Mouse (Mus musculus) hindbrain, embryonic 10.5 days (tissue): ENCODE data around the gene Ormdl3. TPM values are rescaled to one million over a fixed set of nuclear protein-coding genes. Genes with fewer than 3 reads are reported as not detected.

ENCODE experiments used
- DNase-seq: peaks from one replicate; pipeline ENCODE4 v3.0.0-alpha.2; 2017; ENCODE audit warnings: low spot score
- H3K27ac ChIP-seq: fragments of 300-500 bp; sonication (generic); 2 replicates; pipeline ENCODE4 v1.5.1; 2016; ENCODE audit warnings: mild to moderate bottlenecking, moderate library complexity
- H3K27me3 ChIP-seq: fragments of 300-500 bp; sonication (generic); 2 replicates; pipeline ENCODE4 v1.6.1; 2016; ENCODE audit warnings: mild to moderate bottlenecking; ENCODE audit not compliant: poor library complexity, insufficient read depth, severe bottlenecking
- H3K36me3 ChIP-seq: fragments of 300-500 bp; sonication (generic); 2 replicates; pipeline ENCODE4 v1.6.1; 2016; ENCODE audit warnings: mild to moderate bottlenecking, moderate library complexity
- H3K4me1 ChIP-seq: fragments of 300-500 bp; sonication (generic); replicated peaks from 2 replicates; pipeline ENCODE4 v1.6.1; 2016; ENCODE audit warnings: mild to moderate bottlenecking
- H3K4me3 ChIP-seq: fragments of 300-500 bp; sonication (generic); 2 replicates; pipeline ENCODE4 v1.5.1; 2016; ENCODE audit warnings: mild to moderate bottlenecking, moderate library complexity
- H3K9me3 ChIP-seq: fragments of 300-500 bp; sonication (generic); 2 replicates; pipeline ENCODE4 v1.6.1; 2016; ENCODE audit warnings: mild to moderate bottlenecking, moderate library complexity
- WGBS: fragments of 180-500 bp; shearing (Covaris S2); methylation state at CpG from one replicate; pipeline ENCODE4 v1.1.7; 2016; 5-methylcytosine and 5-hydroxymethylcytosine counted together
- polyA plus RNA-seq: library from polyadenylated mRNA; unstranded; fragments of >200 nt; fragmentation: Nextera tagmentation; extraction: Ambion mirVana; gene quantifications from 2 replicates; pipeline ENCODE4 v1.2.1, GENCODE M21; 2016

Gene Ormdl3
- polyA plus RNA-seq, 1 experiment from 2014 or later, result 59.4 TPM

GRCm38 (mm10) chr11:98563025-98563424 is 24.1 kb downstream of the Ormdl3 start:
- Histone ChIP-seq H3K27ac (no peak overlapping the region), H3K36me3 (no peaks in the 10 kb centered on the region), H3K27me3 (no peaks in the 10 kb centered on the region), H3K4me3 (no peak overlapping the region), H3K4me1 (peaks cover 7% of the 10 kb centered on the region; the same call in 1 of the 2 replicates), H3K9me3 (no peaks in the 10 kb centered on the region)
- DNase-seq, result no peak
- 84% methylated on average over 3 of the region's 3 CpGs for WGBS

- no peaks in the 10 kb centered on the region for H3K27me3 ChIP-seq
- no peaks in the 10 kb centered on the region for H3K36me3 ChIP-seq
- H3K4me1 ChIP-seq, result peaks cover 7% of the 10 kb centered on the region; the same call in 1 of the 2 replicates
- DNase-seq, result no peak
- H3K9me3 ChIP-seq, result no peaks in the 10 kb centered on the region
- H3K27ac ChIP-seq, result no peak overlapping the region
- no peak overlapping the region for H3K4me3 ChIP-seq
- WGBS, result 48% methylated on average over 7 of the region's 7 CpGs
These were observed 26.2 kb downstream of the Ormdl3 start for GRCm38 (mm10) chr11:98560942-98561341.

GRCm38 (mm10) chr11:98555124-98555700 is 32.0 kb downstream of the Ormdl3 start:
- Histone ChIP-seq H3K4me1 (peaks cover 12% of the 10 kb centered on the region), H3K27me3 (peaks cover 8% of the 10 kb centered on the region), H3K36me3 (no peaks in the 10 kb centered on the region), H3K27ac (no peak overlapping the region), H3K9me3 (no peaks in the 10 kb centered on the region; the same call in 1 of the 2 replicates), H3K4me3 (no peak overlapping the region)
- DNase-seq, result no peak
- 69% methylated on average over 12 of the region's 12 CpGs for WGBS

- no peaks in the 10 kb centered on the region for H3K36me3 ChIP-seq
These were observed 33.2 kb downstream of the Ormdl3 start for GRCm38 (mm10) chr11:98553966-98554365.

GRCm38 (mm10) chr11:98550975-98551828 is 36.0 kb downstream of the Ormdl3 start, which contains the start of gene Zpbp2:
TSS of gene Zpbp2 (plus strand) at chr11:98551097.
- no peaks in the 10 kb centered on the region; the same call in 1 of the 2 replicates for H3K9me3 ChIP-seq
- peak; percentile 93 for DNase-seq
- peak within 1 kb of the TSS; percentile 90 for H3K27ac ChIP-seq
- H3K4me3 ChIP-seq, result peak within 1 kb of the TSS; percentile 67
- peaks cover 12% of the 10 kb centered on the region for H3K4me1 ChIP-seq
- WGBS, result 2% methylated on average over 51 of the region's 51 CpGs
- no peaks in the 10 kb centered on the region for H3K36me3 ChIP-seq
- peaks cover 48% of the 10 kb centered on the region for H3K27me3 ChIP-seq

More at GRCm38 (mm10) chr11:98553966-98554365, 33.2 kb downstream of the Ormdl3 start:
- Histone ChIP-seq H3K4me3 (no peak overlapping the region), H3K27me3 (peaks cover 20% of the 10 kb centered on the region), H3K9me3 (no peaks in the 10 kb centered on the region; the same call in 1 of the 2 replicates), H3K27ac (no peak overlapping the region), H3K4me1 (peaks cover 12% of the 10 kb centered on the region)
- WGBS, result 89% methylated on average over 4 of the region's 4 CpGs
- no peak for DNase-seq

GRCm38 (mm10) chr11:98550311-98550974 is 36.7 kb downstream of the Ormdl3 start:
- Histone ChIP-seq H3K36me3 (no peaks in the 10 kb centered on the region), H3K4me1 (peaks cover 17% of the 10 kb centered on the region), H3K27ac (peak overlapping the region; percentile 90), H3K9me3 (no peaks in the 10 kb centered on the region; the same call in 1 of the 2 replicates), H3K4me3 (peak overlapping the region; percentile 67), H3K27me3 (peaks cover 55% of the 10 kb centered on the region)
- no peak for DNase-seq
- 19% methylated on average over 20 of the region's 20 CpGs for WGBS

- H3K27me3 ChIP-seq, result peaks cover 66% of the 10 kb centered on the region
- no peaks in the 10 kb centered on the region for H3K36me3 ChIP-seq
- no peak overlapping the region for H3K4me3 ChIP-seq
- H3K27ac ChIP-seq, result no peak overlapping the region
- 69% methylated on average over 4 of the region's 4 CpGs for WGBS
- H3K9me3 ChIP-seq, result no peaks in the 10 kb centered on the region; the same call in 1 of the 2 replicates
- no peak for DNase-seq
- H3K4me1 ChIP-seq, result peaks cover 20% of the 10 kb centered on the region
These were observed 37.8 kb downstream of the Ormdl3 start for GRCm38 (mm10) chr11:98549363-98549762.

- WGBS, result 60% methylated on average over 3 of the region's 3 CpGs
- no peaks in the 10 kb centered on the region for H3K9me3 ChIP-seq
- DNase-seq, result no peak
- no peaks in the 10 kb centered on the region for H3K36me3 ChIP-seq
- H3K27ac ChIP-seq, result no peak overlapping the region
- no peak overlapping the region for H3K4me3 ChIP-seq
- peaks cover 87% of the 10 kb centered on the region for H3K27me3 ChIP-seq
- peaks cover 20% of the 10 kb centered on the region for H3K4me1 ChIP-seq
These were observed 39.9 kb downstream of the Ormdl3 start for GRCm38 (mm10) chr11:98547308-98547693.

GRCm38 (mm10) chr11:98546529-98547307 is 40.5 kb downstream of the Ormdl3 start:
- H3K27me3 ChIP-seq, result peaks cover 93% of the 10 kb centered on the region
- no peak overlapping the region for H3K4me3 ChIP-seq
- no peak overlapping the region for H3K27ac ChIP-seq
- H3K9me3 ChIP-seq, result no peaks in the 10 kb centered on the region
- H3K4me1 ChIP-seq, result peaks cover 20% of the 10 kb centered on the region
- peak; percentile 12 for DNase-seq
- 42% methylated on average over 12 of the region's 12 CpGs for WGBS
- no peaks in the 10 kb centered on the region for H3K36me3 ChIP-seq

- under 1% methylated on average over 58 of the region's 58 CpGs for whole genome bisulfite sequencing
- Histone ChIP-seq H3K36me3 (no peaks in the 10 kb centered on the region), H3K4me1 (peaks cover 12% of the 10 kb centered on the region), H3K27ac (peak within 1 kb of the TSS; percentile 64), H3K27me3 (peaks cover 99% of the 10 kb centered on the region), H3K4me3 (peak within 1 kb of the TSS; percentile 56), H3K9me3 (no peaks in the 10 kb centered on the region)
- peak; percentile 68 for DNase-seq
These were observed 41.4 kb downstream of the Ormdl3 start, which contains the start of gene Ikzf3 for GRCm38 (mm10) chr11:98545711-98546231. TSS of gene Ikzf3 (minus strand) at chr11:98546031.

- DNase-seq, result peak; percentile 6
- Histone ChIP-seq H3K9me3 (0 out of 2 replicates have a peak, but pooled peaks cover 3% of the 10 kb centered on the region), H3K27ac (no peak overlapping the region), H3K27me3 (peaks cover 92% of the 10 kb centered on the region), H3K4me1 (peaks cover 8% of the 10 kb centered on the region), H3K4me3 (peak overlapping the region; percentile 56), H3K36me3 (no peaks in the 10 kb centered on the region)
- 4% methylated on average over 16 of the region's 16 CpGs for WGBS
These were observed 42.1 kb downstream of the Ormdl3 start for GRCm38 (mm10) chr11:98544890-98545677.
